Mouse (Mus musculus): ENCODE data around the gene Sp3.

DNA sequence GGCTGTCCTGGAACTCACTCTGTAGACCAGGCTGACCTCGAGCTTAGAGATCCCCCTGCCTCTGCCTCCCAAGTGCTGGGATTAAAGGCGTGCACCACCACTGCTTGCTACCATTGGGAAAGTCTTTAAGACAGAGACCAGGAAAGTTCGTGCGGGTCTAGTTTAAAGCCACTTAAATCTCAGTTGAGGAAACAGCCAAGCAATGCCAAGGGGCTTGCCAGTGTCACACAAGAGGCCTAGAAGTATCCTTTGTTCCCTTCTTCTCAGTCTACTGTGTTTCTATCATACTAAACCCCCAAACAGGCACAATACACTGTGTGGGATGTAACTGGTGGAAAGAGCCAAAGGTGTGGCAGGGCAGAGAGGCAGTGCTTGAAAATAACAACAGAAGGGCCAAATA, 17.3 kb upstream of the Sp3 start:
- TF ChIP-seq POLR2A (IDR thresholded peaks at IDR 0.05; ENCODE audit: low read depth, low read length): no peak
- TF ChIP-seq CTCF (IDR thresholded peaks at IDR 0.05; ENCODE audit: extremely low read depth, insufficient read length, insufficient replicate concordance, low read depth, low read length): no peak
